Mouse (Mus musculus): ENCODE measurements around the gene Gm20547. TPM values are rescaled to one million over a fixed set of nuclear protein-coding genes. Genes with fewer than 3 reads are reported as not detected.

The Gm20547 gene
- polyA plus RNA-seq, 1 experiment: 0.03 TPM

DNA sequence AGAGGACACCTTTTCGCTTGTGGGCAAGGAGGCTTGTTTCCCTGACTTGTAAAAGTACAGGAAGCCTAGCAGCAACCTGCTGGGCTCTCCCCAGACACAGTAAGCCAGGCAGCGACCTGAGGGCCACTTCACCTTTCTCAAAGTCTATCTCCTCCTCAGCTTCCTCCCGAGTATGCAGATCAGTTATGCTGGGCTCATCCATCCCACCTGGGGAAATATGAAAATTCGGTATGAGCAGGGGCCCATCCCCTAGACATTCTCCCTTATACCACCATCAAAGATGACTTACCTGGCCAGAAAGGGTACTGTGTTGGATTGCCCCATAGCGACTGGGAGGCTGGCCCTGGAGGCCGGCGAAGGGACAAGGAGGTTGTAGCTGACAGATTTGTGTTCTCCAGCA, 34.2 kb downstream of the Gm20547 start:
- Histone ChIP-seq H3K4me1 (replicated peaks; ENCODE audit: control insufficient read depth, insufficient read depth, low read length) (peaks cover 11% of the 10 kb centered on the region), H3K27me3 (ENCODE audit: control insufficient read depth, insufficient read depth, low read length) (no peaks in the 10 kb centered on the region), H3K36me3 (ENCODE audit: control insufficient read depth, insufficient read depth, low read length) (peaks cover 20% of the 10 kb centered on the region), H3K27ac (ENCODE audit: control insufficient read depth, insufficient read depth, low read length) (no peak overlapping the region), H3K4me3 (ENCODE audit: control insufficient read depth, insufficient read depth, low read length) (no peak overlapping the region)
- no peak for DNase-seq
- WGBS: 98% methylated on average over 7 of the region's 7 CpGs
- TF ChIP-seq POLR2A (IDR thresholded peaks at IDR 0.05; ENCODE audit: control insufficient read depth, extremely low read depth, insufficient read depth, low read length, poor library complexity) (no peak), CTCF (IDR thresholded peaks at IDR 0.05; ENCODE audit: borderline replicate concordance, control insufficient read depth, extremely low read depth, insufficient read depth, low read length, poor library complexity) (no peak)

GRCm38 (mm10) chr17:34847192-34847591, 34.6 kb downstream of the Gm20547 start:
- Histone ChIP-seq H3K36me3 (ENCODE audit: control insufficient read depth, insufficient read depth, low read length) (peaks cover 23% of the 10 kb centered on the region), H3K27ac (ENCODE audit: control insufficient read depth, insufficient read depth, low read length) (no peak overlapping the region)
- WGBS: over 99% methylated on average over 6 of the region's 6 CpGs

GRCm38 (mm10) chr17:34844884-34845283, 37.0 kb downstream of the Gm20547 start:
- TF ChIP-seq POLR2A (IDR thresholded peaks at IDR 0.05; ENCODE audit: control insufficient read depth, extremely low read depth, insufficient read depth, low read length, poor library complexity) (no peak), CTCF (IDR thresholded peaks at IDR 0.05; ENCODE audit: borderline replicate concordance, control insufficient read depth, extremely low read depth, insufficient read depth, low read length, poor library complexity) (no peak)
- H3K27me3 ChIP-seq (ENCODE audit: control insufficient read depth, insufficient read depth, low read length): no peaks in the 10 kb centered on the region
- no peak overlapping the region for H3K27ac ChIP-seq (ENCODE audit: control insufficient read depth, insufficient read depth, low read length)
- H3K36me3 ChIP-seq (ENCODE audit: control insufficient read depth, insufficient read depth, low read length): peaks cover 32% of the 10 kb centered on the region
- peaks cover 4% of the 10 kb centered on the region for H3K4me1 ChIP-seq (replicated peaks; ENCODE audit: control insufficient read depth, insufficient read depth, low read length)
- 95% methylated on average over 13 of the region's 13 CpGs for WGBS
- DNase-seq: no peak
- no peak overlapping the region for H3K4me3 ChIP-seq (ENCODE audit: control insufficient read depth, insufficient read depth, low read length)

More at GRCm38 (mm10) chr17:34847192-34847591, 34.6 kb downstream of the Gm20547 start:
- no peak for DNase-seq
- Histone ChIP-seq H3K4me3 (ENCODE audit: control insufficient read depth, insufficient read depth, low read length) (no peak overlapping the region), H3K4me1 (replicated peaks; ENCODE audit: control insufficient read depth, insufficient read depth, low read length) (peaks cover 11% of the 10 kb centered on the region), H3K27me3 (ENCODE audit: control insufficient read depth, insufficient read depth, low read length) (no peaks in the 10 kb centered on the region)
- TF ChIP-seq CTCF (IDR thresholded peaks at IDR 0.05; ENCODE audit: borderline replicate concordance, control insufficient read depth, extremely low read depth, insufficient read depth, low read length, poor library complexity): no peak
- TF ChIP-seq POLR2A (IDR thresholded peaks at IDR 0.05; ENCODE audit: control insufficient read depth, extremely low read depth, insufficient read depth, low read length, poor library complexity): no peak

- TF ChIP-seq CTCF (IDR thresholded peaks at IDR 0.05; ENCODE audit: borderline replicate concordance, control insufficient read depth, extremely low read depth, insufficient read depth, low read length, poor library complexity) (no peak), POLR2A (IDR thresholded peaks at IDR 0.05; ENCODE audit: control insufficient read depth, extremely low read depth, insufficient read depth, low read length, poor library complexity) (no peak)
- 91% methylated on average over 6 of the region's 6 CpGs for WGBS
- H3K4me1 ChIP-seq (replicated peaks; ENCODE audit: control insufficient read depth, insufficient read depth, low read length): peaks cover 15% of the 10 kb centered on the region
- H3K27me3 ChIP-seq (ENCODE audit: control insufficient read depth, insufficient read depth, low read length): no peaks in the 10 kb centered on the region
- DNase-seq: no peak
- H3K36me3 ChIP-seq (ENCODE audit: control insufficient read depth, insufficient read depth, low read length): peaks cover 34% of the 10 kb centered on the region
- no peak overlapping the region for H3K4me3 ChIP-seq (ENCODE audit: control insufficient read depth, insufficient read depth, low read length)
- H3K27ac ChIP-seq (ENCODE audit: control insufficient read depth, insufficient read depth, low read length): no peak overlapping the region
These were observed 41.0 kb downstream of the Gm20547 start for GRCm38 (mm10) chr17:34840736-34841307.

GRCm38 (mm10) chr17:34838785-34839184, 43.1 kb downstream of the Gm20547 start:
- 93% methylated on average over 7 of the region's 7 CpGs for WGBS
- Histone ChIP-seq H3K27ac (ENCODE audit: control insufficient read depth, insufficient read depth, low read length) (no peak overlapping the region), H3K4me1 (replicated peaks; ENCODE audit: control insufficient read depth, insufficient read depth, low read length) (peaks cover 15% of the 10 kb centered on the region), H3K4me3 (ENCODE audit: control insufficient read depth, insufficient read depth, low read length) (no peak overlapping the region), H3K27me3 (ENCODE audit: control insufficient read depth, insufficient read depth, low read length) (no peaks in the 10 kb centered on the region), H3K36me3 (ENCODE audit: control insufficient read depth, insufficient read depth, low read length) (peaks cover 21% of the 10 kb centered on the region)
- no peak for DNase-seq
- TF ChIP-seq POLR2A (IDR thresholded peaks at IDR 0.05; ENCODE audit: control insufficient read depth, extremely low read depth, insufficient read depth, low read length, poor library complexity) (no peak), CTCF (IDR thresholded peaks at IDR 0.05; ENCODE audit: borderline replicate concordance, control insufficient read depth, extremely low read depth, insufficient read depth, low read length, poor library complexity) (no peak)

- WGBS: 46% methylated on average over 43 of the region's 43 CpGs
- peaks cover 15% of the 10 kb centered on the region for H3K36me3 ChIP-seq (ENCODE audit: control insufficient read depth, insufficient read depth, low read length)
These were observed 44.1 kb downstream of the Gm20547 start for GRCm38 (mm10) chr17:34837464-34838324.

More at GRCm38 (mm10) chr17:34837464-34838324, 44.1 kb downstream of the Gm20547 start:
- peak; percentile 18 for DNase-seq
- Histone ChIP-seq H3K27me3 (ENCODE audit: control insufficient read depth, insufficient read depth, low read length) (no peaks in the 10 kb centered on the region), H3K4me1 (replicated peaks; ENCODE audit: control insufficient read depth, insufficient read depth, low read length) (peaks cover 15% of the 10 kb centered on the region), H3K27ac (ENCODE audit: control insufficient read depth, insufficient read depth, low read length) (no peak overlapping the region), H3K4me3 (ENCODE audit: control insufficient read depth, insufficient read depth, low read length) (peak overlapping the region; percentile 51)
- TF ChIP-seq CTCF (IDR thresholded peaks at IDR 0.05; ENCODE audit: borderline replicate concordance, control insufficient read depth, extremely low read depth, insufficient read depth, low read length, poor library complexity) (no peak), POLR2A (IDR thresholded peaks at IDR 0.05; ENCODE audit: control insufficient read depth, extremely low read depth, insufficient read depth, low read length, poor library complexity) (no peak)
